Mouse (Mus musculus) yolk sac, embryonic 10.5 days (tissue): ENCODE measurements at regions not wholly inside any gene's neighbourhood (a gene's known extent, or its start where the extent isn't known, plus 50 kb on each side); places are given as distances from the start of the nearest gene placed in this dataset.
A peak's percentile ranks its signal among the peaks of the same experiment; 100 is the strongest.
"Not testable (repeated sequence)": the region's sequence is repeated elsewhere in the genome, so short reads cannot be mapped to it uniquely, and the experiment has no call there.

ENCODE experiments used
- DNase-seq: peaks from one replicate; pipeline ENCODE4 v3.0.0-alpha.2; 2017; ENCODE audit warnings: low spot score

DNA sequence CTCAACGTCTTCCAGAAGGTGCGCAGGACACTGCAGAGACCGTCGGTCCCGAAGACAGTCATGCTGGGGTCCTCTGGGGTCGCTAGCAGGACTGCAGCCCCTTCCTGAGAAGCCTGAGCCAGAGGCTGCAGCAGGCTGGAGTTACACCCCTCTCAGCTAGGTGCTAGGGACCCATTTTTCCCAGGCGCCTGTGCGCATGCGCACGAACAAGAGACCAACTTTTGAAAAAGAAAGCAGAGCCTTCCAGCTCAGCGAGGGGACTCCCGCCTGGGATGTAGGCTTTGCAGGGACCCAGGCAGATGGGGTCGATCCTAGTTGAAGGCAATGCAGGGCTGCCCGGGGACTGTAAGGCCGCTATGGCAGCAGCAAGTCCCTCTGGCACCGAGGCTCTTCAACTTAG lies 104.7 kb upstream of the Atg7 start:
- DNase-seq, result not testable (repeated sequence)

DNA sequence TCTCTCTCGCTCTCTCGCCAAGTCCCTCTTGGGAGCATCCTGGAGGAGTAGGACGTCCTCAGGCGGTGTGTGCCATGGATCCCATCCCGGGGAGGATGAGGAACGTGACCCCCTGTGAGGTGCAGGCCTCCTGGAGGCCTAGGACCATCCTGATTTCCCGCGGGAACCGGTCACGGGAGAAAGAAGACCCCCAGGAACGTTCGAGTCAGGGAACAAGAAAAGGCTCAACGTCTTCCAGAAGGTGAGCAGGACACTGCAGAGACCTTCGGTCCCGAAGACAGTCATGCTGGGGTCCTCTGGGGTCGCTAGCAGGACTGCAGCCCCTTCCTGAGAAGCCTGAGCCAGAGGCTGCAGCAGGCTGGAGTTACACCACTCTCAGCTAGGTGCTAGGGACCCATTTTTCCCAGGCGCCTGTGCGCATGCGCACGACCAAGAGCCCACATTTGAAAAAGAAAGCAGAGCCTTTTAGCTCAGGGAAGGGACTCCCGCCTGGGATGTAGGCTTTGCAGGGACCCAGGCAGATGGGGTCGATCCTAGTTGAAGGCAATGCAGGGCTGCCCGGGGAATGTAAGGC lies 92.7 kb upstream of the Atg7 start:
- not testable (repeated sequence) for DNase-seq

DNA sequence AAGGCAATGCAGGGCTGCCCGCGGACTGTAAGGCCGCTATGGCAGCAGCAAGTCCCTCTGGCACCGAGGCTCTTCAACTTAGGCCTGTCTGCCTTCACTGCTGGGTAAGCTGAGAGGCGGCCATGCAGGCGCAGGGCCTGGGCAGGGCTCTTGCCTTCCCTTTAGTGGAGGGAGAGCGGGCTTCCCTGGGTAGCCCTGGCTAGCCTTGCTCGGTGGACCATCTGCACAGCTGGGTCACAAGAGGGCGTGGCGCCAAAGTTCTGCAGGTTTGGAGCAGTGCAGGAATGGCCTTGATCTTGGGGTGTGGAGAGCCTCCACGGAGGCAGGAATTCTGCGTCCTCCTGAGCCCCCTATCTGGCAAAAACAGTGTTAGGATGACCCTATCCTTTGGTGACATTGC lies 89.8 kb upstream of the Atg7 start:
- not testable (repeated sequence) for DNase-seq

DNA sequence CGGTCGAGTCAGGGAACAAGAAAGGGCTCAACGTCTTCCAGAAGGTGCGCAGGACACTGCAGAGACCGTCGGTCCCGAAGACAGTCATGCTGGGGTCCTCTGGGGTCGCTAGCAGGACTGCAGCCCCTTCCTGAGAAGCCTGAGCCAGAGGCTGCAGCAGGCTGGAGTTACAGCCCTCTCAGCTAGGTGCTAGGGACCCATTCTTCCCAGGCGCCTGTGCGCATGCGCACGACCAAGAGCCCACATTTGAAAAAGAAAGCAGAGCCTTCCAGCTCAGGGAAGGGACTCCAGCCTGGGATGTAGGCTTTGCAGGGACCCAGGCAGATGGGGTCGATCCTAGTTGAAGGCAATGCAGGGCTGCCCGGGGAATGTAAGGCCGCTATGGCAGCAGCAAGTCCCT lies 87.7 kb upstream of the Atg7 start:
- DNase-seq, result peak; percentile 5

DNA sequence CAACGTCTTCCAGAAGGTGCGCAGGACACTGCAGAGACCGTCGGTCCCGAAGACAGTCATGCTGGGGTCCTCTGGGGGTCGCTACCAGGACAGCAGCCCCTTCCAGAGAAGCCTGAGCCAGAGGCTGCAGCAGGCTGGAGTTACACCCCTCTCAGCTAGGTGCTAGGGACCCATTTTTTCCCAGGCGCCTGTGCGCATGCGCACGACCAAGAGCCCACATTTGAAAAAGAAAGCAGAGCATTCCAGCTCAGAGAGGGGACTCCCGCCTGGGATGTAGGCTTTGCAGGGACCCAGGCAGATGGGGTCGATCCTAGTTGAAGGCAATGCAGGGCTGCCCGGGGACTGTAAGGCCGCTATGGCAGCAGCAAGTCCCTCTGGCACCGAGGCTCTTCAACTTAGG lies 65.6 kb upstream of the Atg7 start:
- DNase-seq, result peak; percentile 22
